Mouse (Mus musculus) C2C12 (cell line): ENCODE data around the gene H2-Eb2. TPM values are rescaled to one million over a fixed set of nuclear protein-coding genes. Genes with fewer than 3 reads are reported as not detected.

Experiments used
- H3K27me3 ChIP-seq: one replicate; pipeline ENCODE4 v1.6.1; 2011; ENCODE audit not compliant: control insufficient read depth, insufficient read depth, insufficient read length
- H3K36me3 ChIP-seq: one replicate; pipeline ENCODE4 v1.6.1; 2011; ENCODE audit not compliant: control insufficient read depth, insufficient read depth
- H3K4me3 ChIP-seq: one replicate; pipeline ENCODE4 v1.5.1; 2011; ENCODE audit warnings: mild to moderate bottlenecking, control low read depth; ENCODE audit not compliant: poor library complexity, insufficient read depth, severe bottlenecking
- H3K79me2 ChIP-seq: one replicate; pipeline ENCODE4 v1.6.1; 2011; ENCODE audit not compliant: control insufficient read depth, insufficient read depth
- H3K79me3 ChIP-seq: one replicate; pipeline ENCODE4 v1.6.1; 2011; ENCODE audit warnings: low read depth, control low read depth
- H3ac ChIP-seq: one replicate; pipeline ENCODE3; 2011; ENCODE audit warnings: low read depth; ENCODE audit not compliant: control insufficient read depth, insufficient read length
- CEBPB ChIP-seq: IDR thresholded peaks from one replicate; pipeline ENCODE4 v1.6.1; 2011; ENCODE audit warnings: low read depth, mild to moderate bottlenecking, control low read depth, moderate library complexity
- CTCF ChIP-seq: IDR thresholded peaks from one replicate; pipeline ENCODE4 v1.5.1; 2011; ENCODE audit not compliant: control insufficient read depth, insufficient read depth, insufficient read length
- FOSL1 ChIP-seq: IDR thresholded peaks from one replicate; pipeline ENCODE4 v1.8.0; 2011; ENCODE audit warnings: mild to moderate bottlenecking, low read length; ENCODE audit not compliant: poor library complexity, insufficient read depth, severe bottlenecking
- MAX ChIP-seq: IDR thresholded peaks from one replicate; pipeline ENCODE4 v1.6.1; 2011; ENCODE audit warnings: mild to moderate bottlenecking, control low read depth
- MYOD1 ChIP-seq: IDR thresholded peaks from one replicate; pipeline ENCODE4 v1.6.1; 2011; ENCODE audit warnings: low read depth; ENCODE audit not compliant: control insufficient read depth, insufficient read length
- MYOG ChIP-seq: IDR thresholded peaks from one replicate; pipeline ENCODE4 v1.6.1; 2011; ENCODE audit not compliant: control insufficient read depth, insufficient read length; ENCODE audit errors: extremely low read depth
- USF1 ChIP-seq: IDR thresholded peaks from one replicate; pipeline ENCODE4 v1.6.1; 2011; ENCODE audit warnings: low read depth, mild to moderate bottlenecking, control low read depth, moderate library complexity
- long read RNA-seq, 2 experiments: library from polyadenylated mRNA; unstranded; transcript quantifications; one replicate each; pipeline ENCODE4 v2.0.0; 2019 to 2020
- polyA plus RNA-seq: library from polyadenylated mRNA; unstranded; fragments of >200 nt; fragmentation: generic; extraction: Trizol; gene quantifications from one replicate; pipeline ENCODE4 v1.2.1, GENCODE M21; 2012; ENCODE audit warnings: missing spikeins

The H2-Eb2 gene
- not detected for polyA plus RNA-seq
- long read RNA-seq, experiment 1: 0 reads
- long read RNA-seq, experiment 2: 0 reads

DNA sequence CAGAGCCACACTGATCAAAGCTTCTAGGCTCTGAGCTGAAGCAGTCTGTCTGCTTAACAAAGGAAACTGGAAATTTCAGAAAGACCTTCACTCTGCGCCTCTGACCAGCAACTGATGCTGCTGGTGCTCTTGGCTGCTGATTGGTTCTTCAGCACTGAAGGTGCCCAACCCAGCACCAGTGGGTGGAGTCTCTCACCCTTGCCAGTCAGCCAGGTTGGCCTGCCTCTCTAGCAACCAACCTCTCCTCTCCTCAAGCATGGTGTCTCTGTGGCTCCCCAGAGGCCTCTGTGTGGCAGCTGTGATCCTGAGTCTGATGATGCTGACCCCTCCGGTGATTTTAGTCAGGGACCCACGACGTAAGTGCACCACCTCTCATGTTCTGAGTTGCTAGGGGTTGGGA is at the start of gene H2-Eb2:
TSS of gene H2-Eb2 (plus strand) at position 230 of the 400 bp plus-strand sequence.
- no peaks in the 10 kb centered on the region for H3K79me2 ChIP-seq
- H3K4me3 ChIP-seq: no peak within 1 kb of the TSS
- H3ac ChIP-seq: no peak within 1 kb of the TSS
- TF ChIP-seq MAX (no peak), MYOG (no peak), USF1 (no peak), MYOD1 (no peak), CEBPB (no peak), CTCF (no peak), FOSL1 (no peak)
- H3K79me3 ChIP-seq: no peaks in the 10 kb centered on the region
- no peaks in the 10 kb centered on the region for H3K27me3 ChIP-seq
- H3K36me3 ChIP-seq: no peaks in the 10 kb centered on the region

- no peaks in the 10 kb centered on the region for H3K36me3 ChIP-seq
- TF ChIP-seq CTCF: no peak
- no peak for TF ChIP-seq USF1
- no peak for TF ChIP-seq FOSL1
- TF ChIP-seq MYOD1: no peak
- no peak for TF ChIP-seq CEBPB
- TF ChIP-seq MYOG: no peak
- TF ChIP-seq MAX: no peak
These were observed 44.9 kb upstream of the H2-Eb2 start for GRCm38 (mm10) chr17:34280499-34281038.

GRCm38 (mm10) chr17:34281836-34282235 is 43.6 kb upstream of the H2-Eb2 start:
- TF ChIP-seq USF1 (no peak), CTCF (no peak), CEBPB (no peak), MAX (no peak), MYOD1 (no peak), MYOG (no peak), FOSL1 (no peak)

More at GRCm38 (mm10) chr17:34280499-34281038, 44.9 kb upstream of the H2-Eb2 start:
- Histone ChIP-seq H3K27me3 (no peaks in the 10 kb centered on the region), H3K4me3 (no peak overlapping the region), H3ac (no peak overlapping the region), H3K79me2 (no peaks in the 10 kb centered on the region), H3K79me3 (no peaks in the 10 kb centered on the region)

GRCm38 (mm10) chr17:34285371-34285770 is 40.1 kb upstream of the H2-Eb2 start:
- Histone ChIP-seq H3K27me3 (peaks cover 5% of the 10 kb centered on the region), H3K4me3 (no peak overlapping the region), H3ac (no peak overlapping the region), H3K79me2 (no peaks in the 10 kb centered on the region), H3K79me3 (no peaks in the 10 kb centered on the region), H3K36me3 (no peaks in the 10 kb centered on the region)
- TF ChIP-seq MAX (no peak), USF1 (no peak), MYOG (no peak)

More at GRCm38 (mm10) chr17:34281836-34282235, 43.6 kb upstream of the H2-Eb2 start:
- no peaks in the 10 kb centered on the region for H3K79me2 ChIP-seq
- no peaks in the 10 kb centered on the region for H3K36me3 ChIP-seq
- H3ac ChIP-seq: no peak overlapping the region
- H3K4me3 ChIP-seq: no peak overlapping the region
- no peaks in the 10 kb centered on the region for H3K79me3 ChIP-seq
- no peaks in the 10 kb centered on the region for H3K27me3 ChIP-seq

DNA sequence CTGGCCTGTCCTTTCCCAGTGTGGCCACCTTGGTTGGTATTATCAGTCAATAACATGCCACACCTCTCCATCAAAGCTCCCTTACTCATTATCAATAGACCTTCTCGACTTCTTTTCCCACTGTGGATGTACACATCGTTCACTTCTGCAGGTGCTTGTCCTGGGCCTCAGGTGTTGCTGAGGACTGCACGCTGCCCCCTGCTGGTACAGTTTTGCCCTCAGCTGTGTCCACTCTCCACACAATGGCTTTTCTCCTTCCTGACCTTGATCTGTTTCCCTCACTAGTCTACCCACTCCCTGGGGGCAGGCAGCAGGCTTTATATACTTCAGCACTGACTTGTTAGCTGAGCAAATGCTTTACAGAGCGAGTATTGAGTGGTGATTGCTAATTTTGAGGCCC is 39.6 kb upstream of the H2-Eb2 start:
- no peaks in the 10 kb centered on the region for H3K36me3 ChIP-seq
- H3K4me3 ChIP-seq: no peak overlapping the region
- no peak for TF ChIP-seq FOSL1
- TF ChIP-seq MAX: no peak
- no peak for TF ChIP-seq MYOG
- no peak for TF ChIP-seq CTCF
- no peak for TF ChIP-seq MYOD1
- no peak for TF ChIP-seq USF1
- TF ChIP-seq CEBPB: no peak
- no peaks in the 10 kb centered on the region for H3K79me2 ChIP-seq
- H3K27me3 ChIP-seq: peaks cover 5% of the 10 kb centered on the region
- no peaks in the 10 kb centered on the region for H3K79me3 ChIP-seq
- no peak overlapping the region for H3ac ChIP-seq

- Histone ChIP-seq H3ac (no peak overlapping the region), H3K36me3 (no peaks in the 10 kb centered on the region), H3K4me3 (no peak overlapping the region), H3K79me2 (no peaks in the 10 kb centered on the region), H3K27me3 (peaks cover 5% of the 10 kb centered on the region), H3K79me3 (no peaks in the 10 kb centered on the region)
- TF ChIP-seq MYOD1 (no peak), CEBPB (no peak), FOSL1 (no peak), MAX (no peak), MYOG (no peak), USF1 (no peak), CTCF (no peak)
These were observed 39.0 kb upstream of the H2-Eb2 start for GRCm38 (mm10) chr17:34286501-34286900.
